Mouse (Mus musculus) spleen, adult 2 months (tissue): Measurements from ENCODE around the gene Prpf40b.

Experiments used
- CTCF ChIP-seq: fragments of 200-500 bp; IDR thresholded peaks from 2 replicates; pipeline ENCODE4 v1.5.1; 2011; ENCODE audit warnings: mild to moderate bottlenecking, inconsistent platforms; ENCODE audit not compliant: insufficient read depth, insufficient read length, insufficient replicate concordance; ENCODE audit errors: extremely low read depth
- POLR2A ChIP-seq: fragments of 200-500 bp; IDR thresholded peaks from 2 replicates; pipeline ENCODE4 v1.6.1; 2011; ENCODE audit warnings: low read depth, low read length, inconsistent platforms

DNA sequence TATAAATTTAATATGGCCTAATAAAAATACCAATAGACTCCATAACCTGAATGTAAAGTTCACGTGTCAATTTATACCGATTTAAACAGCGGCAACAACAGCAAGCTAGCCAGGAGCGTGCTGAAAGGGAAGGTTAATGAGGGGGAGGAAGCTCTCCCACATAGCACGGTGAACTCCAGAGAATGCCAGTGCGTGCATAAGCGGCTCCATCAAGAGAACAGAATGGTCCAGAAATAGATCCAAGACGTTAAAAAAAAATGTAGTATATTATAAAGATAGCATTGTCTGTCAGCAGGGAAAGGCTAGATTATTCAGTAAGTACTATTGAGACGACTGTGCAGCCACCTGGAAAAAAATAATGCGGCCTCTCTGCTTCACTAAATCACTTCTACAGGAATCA is 32.2 kb upstream of the Prpf40b start:
- TF ChIP-seq CTCF, result no peak
- no peak for TF ChIP-seq POLR2A
